In the genomic region with DNA sequence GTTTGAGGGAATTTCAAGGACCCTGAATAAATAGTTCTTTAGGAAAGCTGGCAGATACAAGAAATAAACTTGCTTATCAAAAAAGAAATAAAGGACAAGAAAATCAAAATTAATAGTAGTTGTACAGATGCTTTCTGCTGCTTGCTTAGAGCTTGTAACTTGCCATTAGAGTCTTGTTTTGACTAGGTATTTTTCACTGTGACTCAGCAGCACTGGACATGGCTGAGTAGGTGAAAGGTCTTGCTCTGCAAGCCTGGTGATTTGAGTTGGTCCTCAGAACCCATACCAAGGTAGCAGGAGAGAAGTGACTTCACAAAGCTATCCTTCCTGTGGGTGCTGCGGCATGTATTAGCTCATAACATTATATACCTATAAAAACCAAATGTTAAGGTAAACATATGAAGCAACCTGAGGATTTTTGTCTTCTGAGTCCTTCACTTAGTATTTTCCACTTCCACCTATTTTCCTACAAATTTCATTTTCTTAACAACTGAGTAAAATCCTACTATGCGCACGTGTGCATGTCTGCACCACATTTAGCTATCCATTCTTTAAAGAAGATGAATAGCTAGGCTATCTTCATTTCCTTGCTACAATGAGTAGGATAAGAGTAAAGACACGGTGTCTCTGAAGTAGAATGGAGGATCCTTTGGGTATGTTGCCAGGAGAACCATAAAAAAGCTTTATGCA, we compare ENCODE assay signal across 1 mouse cellular context.
A peak's percentile ranks its signal among the peaks of the same experiment; 100 is the strongest.
TF ChIP-seq lines count a peak whose summit lies in the region.

No protein-coding gene starts in this region.

TF ChIP-seq in CH12.LX, 34 proteins besides CTCF, POLR2A, EP300 and RAD21:
- TF ChIP-seq BHLHE40 (IDR thresholded peaks at IDR 0.05; ENCODE audit: low read depth, low read length) (peak; percentile 68), CHD2 (IDR thresholded peaks at IDR 0.05; ENCODE audit: low read length) (peak; percentile 61), RCOR1 (conservative IDR thresholded peaks at IDR 0.05; ENCODE audit: low read depth, low read length) (peak; percentile 93), UBTF (IDR thresholded peaks at IDR 0.05; ENCODE audit: low read depth, low read length) (no peak), NELFE (IDR thresholded peaks at IDR 0.05; ENCODE audit: low read depth, low read length) (no peak), IRF4 (IDR thresholded peaks at IDR 0.05; ENCODE audit: low read depth, low read length) (peak; percentile 98), ZKSCAN1 (IDR thresholded peaks at IDR 0.05; ENCODE audit: borderline replicate concordance, low read depth, low read length) (peak; percentile 79), CHD1 (IDR thresholded peaks at IDR 0.05; ENCODE audit: low read depth, low read length) (no peak), ETS1 (conservative IDR thresholded peaks at IDR 0.05; ENCODE audit: low read depth, low read length) (peak; percentile 75), JUND (conservative IDR thresholded peaks at IDR 0.05; ENCODE audit: low read depth, low read length) (peak; percentile 98), MAFK (IDR thresholded peaks at IDR 0.05; ENCODE audit: insufficient replicate concordance, low read length) (peak; percentile 84), TCF12 (IDR thresholded peaks at IDR 0.05; ENCODE audit: low read depth, low read length) (peak; percentile 67; the same call in 1 of the 2 replicates), MEF2A (IDR thresholded peaks at IDR 0.05; ENCODE audit: borderline replicate concordance, low read depth, low read length) (peak; percentile 84), ELF1 (IDR thresholded peaks at IDR 0.05; ENCODE audit: low read depth, low read length) (0 out of 2 replicates have a peak, but pooled peaks have one; percentile 14), POLR2AphosphoS2 (IDR thresholded peaks at IDR 0.05; ENCODE audit: low read depth, low read length) (no peak), JUN (IDR thresholded peaks at IDR 0.05; ENCODE audit: insufficient read depth, low read depth, low read length) (peak; percentile 92), ZMIZ1 (IDR thresholded peaks at IDR 0.05; ENCODE audit: low read depth, low read length) (no peak), MYC (IDR thresholded peaks at IDR 0.05; ENCODE audit: low read depth, low read length) (peak; percentile 74; the same call in 1 of the 2 replicates)
